Mouse (Mus musculus) Muller cell, postnatal 12 days (primary cell): Measurements from ENCODE around the gene Slc25a21.

ENCODE experiments used
- DNase-seq: peaks from one replicate; pipeline ENCODE4 v3.0.0-alpha.2; 2015; ENCODE audit errors: inconsistent ontology term

The Slc25a21 gene

DNA sequence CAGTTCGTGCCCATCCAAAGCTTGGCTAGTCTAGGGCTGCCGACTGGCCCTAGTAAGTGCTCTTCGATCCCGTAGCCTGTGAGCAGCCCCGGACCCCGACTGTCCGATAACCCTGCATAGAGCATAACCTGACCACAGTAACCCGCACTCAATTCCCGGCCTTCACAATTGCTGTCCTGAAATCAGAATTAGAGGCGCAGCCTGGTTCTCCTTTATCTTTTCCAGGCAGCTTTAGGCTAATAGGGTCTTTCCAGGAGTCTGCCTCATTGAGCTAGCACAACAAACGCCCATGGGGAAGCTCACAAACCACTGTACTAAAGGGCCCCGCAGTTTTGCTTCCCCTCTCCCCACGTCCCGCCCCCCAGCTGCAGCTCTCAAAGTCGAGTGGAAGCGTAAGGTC lies 506.9 kb downstream of the Slc25a21 start:
- no peak for DNase-seq

- DNase-seq, result no peak
Measured at GRCm38 (mm10) chr12:56689736-56690135, 507.5 kb downstream of the Slc25a21 start.

DNA sequence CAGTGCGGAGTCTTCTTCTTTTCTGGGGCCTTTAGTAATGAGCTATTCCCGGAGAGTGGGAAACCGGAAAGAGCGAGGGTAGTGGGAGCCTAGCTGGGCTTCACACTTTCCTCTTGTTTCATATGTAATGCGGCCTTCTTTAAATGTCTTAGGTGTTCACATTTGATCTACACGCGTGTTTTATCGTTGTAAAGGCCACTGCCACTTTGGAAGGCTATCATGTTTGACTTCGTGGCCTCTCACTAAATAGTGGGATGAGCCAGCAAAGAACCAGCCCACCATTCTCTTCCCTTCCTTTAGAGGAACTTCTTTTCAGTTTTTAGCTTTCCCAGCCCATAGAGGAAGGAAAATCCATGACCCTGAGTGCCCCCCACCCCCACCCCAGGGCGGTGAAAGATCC lies 507.9 kb downstream of the Slc25a21 start:
- DNase-seq, result no peak

- DNase-seq, result no peak
Measured at GRCm38 (mm10) chr12:56688920-56689319, 508.4 kb downstream of the Slc25a21 start.

DNA sequence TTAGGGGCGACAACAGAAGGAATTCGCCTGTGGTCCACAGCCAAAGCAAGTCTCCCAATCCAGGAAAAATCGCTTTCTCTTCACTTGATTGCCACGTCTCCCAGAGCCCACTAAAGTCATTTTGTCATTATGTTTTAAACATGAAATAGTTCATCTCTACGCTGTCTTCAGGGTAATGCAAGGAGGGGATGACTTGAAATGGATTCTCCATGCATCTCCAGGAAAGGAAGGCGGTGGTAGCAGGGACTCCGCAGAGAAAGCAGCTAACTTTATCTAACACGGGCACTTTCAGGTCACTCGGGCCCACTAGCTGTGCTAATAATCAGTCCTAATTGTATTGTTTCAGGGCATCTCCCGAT lies 508.8 kb downstream of the Slc25a21 start:
- no peak for DNase-seq

- DNase-seq, result no peak
Measured at GRCm38 (mm10) chr12:56687640-56688481, 509.4 kb downstream of the Slc25a21 start.

DNA sequence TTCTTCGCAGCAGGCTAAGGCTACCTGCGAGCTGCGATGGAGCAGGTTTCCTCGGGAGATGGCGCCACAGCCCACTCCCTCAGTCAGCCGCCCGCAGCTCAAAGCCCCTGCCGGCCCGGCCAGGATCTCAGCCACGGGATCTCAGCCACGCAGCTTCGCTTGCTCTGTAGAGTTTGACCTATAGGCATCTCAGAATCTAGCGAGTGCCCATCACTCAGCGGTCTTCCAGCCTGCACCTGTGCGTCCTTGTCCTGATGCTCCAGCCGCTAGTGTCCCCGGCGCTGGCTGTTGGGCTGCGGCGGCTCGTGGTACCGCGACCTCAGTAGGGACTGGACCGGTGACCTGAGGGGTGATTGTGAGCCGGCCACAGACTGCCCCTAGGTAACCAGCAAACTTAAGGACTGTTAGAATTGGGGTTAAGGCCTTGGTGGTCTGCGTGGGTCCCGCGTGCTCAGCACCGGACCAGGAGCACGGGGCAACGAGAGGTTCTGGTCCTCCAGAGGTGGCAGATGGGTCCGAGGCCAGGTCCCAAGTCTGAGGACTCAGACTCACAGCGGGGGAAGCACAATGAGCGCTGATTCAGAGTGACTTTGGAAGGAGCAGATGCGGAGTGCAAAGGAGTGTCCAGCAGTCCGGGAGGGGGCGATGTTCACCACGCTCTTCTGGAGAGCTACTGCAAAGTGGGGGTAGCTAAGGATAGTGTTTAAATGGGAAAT lies 516.0 kb downstream of the Slc25a21 start:
- DNase-seq, result peak; percentile 79

DNA sequence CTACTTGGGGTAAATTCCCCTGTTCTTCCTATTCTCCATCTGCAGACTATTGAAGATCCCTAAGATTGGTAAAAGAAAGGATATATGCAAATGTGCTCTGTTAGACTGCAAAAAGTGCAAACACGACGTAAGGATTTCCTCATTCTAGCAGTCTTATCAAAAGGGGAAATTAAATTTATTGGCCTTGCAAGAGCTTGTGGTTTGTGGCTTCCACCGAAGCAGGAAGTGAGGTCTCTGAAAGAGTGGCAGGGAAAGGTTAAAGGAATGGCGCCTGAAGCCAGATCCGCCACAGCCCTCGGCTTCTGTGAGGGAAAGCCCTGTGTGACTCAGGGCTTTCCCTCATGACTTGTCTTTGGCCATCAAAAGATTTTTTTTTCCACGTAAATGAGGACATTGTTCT lies 519.7 kb downstream of the Slc25a21 start:
- no peak for DNase-seq

GRCm38 (mm10) chr12:56674726-56675125 lies 522.5 kb downstream of the Slc25a21 start:
- no peak for DNase-seq

DNA sequence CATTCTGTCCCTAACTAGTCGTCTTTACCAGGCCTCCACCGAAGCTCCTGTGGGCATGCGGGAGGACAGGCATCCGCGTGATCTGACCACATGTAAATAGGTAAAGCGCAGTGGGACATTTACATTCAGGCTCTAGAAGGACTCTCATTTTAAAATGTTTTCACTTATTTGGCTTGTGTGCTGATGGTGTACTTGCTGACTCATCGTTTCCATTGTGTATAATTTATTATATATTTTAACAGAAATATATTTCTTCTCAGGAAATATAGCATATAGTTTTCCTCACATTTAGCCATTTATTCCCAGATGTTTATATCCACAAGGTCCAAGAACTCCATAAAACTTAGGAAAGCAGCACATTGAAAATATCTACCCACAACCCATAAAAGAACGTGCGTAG lies 526.5 kb downstream of the Slc25a21 start:
- no peak for DNase-seq

- DNase-seq, result no peak
Measured at GRCm38 (mm10) chr12:56669451-56670122, 527.7 kb downstream of the Slc25a21 start.
